Mouse (Mus musculus): ENCODE data around the gene Srsf1. TPM values are rescaled to one million over a fixed set of nuclear protein-coding genes. Genes with fewer than 3 reads are reported as not detected.
A peak's percentile ranks its signal among the peaks of the same experiment; 100 is the strongest.

Srsf1 gene
- 308 and 313 TPM in 2 replicates for polyA plus RNA-seq (2015; fragmentation: Nextera tagmentation; extraction: Ambion mirVana)

DNA sequence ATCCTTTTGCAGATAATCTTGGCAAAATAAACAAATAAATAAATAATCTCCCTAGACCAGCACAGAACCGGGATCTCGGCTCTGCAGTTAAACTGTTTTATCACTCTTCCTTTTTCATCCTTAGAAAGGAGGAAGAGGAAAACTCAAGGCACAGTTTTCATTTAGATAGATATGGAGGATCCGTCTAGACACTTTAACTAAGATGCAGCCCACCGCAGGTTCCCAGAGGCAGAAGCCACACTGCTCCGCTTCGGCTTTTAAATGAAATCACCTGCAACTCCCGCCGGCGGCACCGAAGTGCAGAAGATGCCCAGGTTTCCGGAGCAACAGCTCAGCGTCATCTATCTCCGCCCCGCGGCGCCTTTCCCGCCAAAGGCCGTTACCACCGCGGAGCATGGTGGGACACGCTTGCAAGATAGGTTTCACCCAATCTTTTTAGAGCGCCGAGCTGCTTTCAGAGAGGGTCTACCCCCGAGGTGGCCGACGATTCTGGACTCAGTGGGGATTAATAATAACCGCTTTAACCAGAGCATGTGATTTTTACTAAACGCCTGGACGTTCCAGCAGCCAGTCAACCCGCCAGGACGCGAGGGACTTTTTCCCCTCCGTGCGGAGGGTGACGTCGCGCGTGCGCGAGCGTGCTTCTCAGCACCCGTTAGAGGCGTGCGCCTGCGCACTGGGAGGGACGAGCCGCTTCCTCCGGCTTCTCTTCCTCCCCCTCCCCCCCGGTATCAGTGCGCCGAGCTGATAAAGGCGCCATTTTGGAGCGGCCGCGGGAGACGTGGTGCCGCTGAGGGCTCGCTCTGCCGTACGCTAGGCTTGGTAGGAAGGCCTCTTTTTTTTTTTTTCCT lies at the start of gene Srsf1:
TSS of gene Srsf1 (plus strand) at position 430 of the 851 bp plus-strand sequence.
- under 1% methylated on average over 55 of the region's 60 CpGs for WGBS
- Histone ChIP-seq H3K27me3 (no peaks in the 10 kb centered on the region), H3K4me3 (peak within 1 kb of the TSS; percentile 95), H3K9ac (peak within 1 kb of the TSS; percentile 100), H3K36me3 (peaks cover 23% of the 10 kb centered on the region), H3K27ac (peak within 1 kb of the TSS; percentile 100), H3K4me1 (peaks cover 29% of the 10 kb centered on the region), H3K4me2 (peak within 1 kb of the TSS; percentile 65), H3K9me3 (no peaks in the 10 kb centered on the region)
- peak; percentile 94 for ATAC-seq (ENCODE audit: borderline replicate concordance, extremely low read depth, low FRiP score, low TSS enrichment)

DNA sequence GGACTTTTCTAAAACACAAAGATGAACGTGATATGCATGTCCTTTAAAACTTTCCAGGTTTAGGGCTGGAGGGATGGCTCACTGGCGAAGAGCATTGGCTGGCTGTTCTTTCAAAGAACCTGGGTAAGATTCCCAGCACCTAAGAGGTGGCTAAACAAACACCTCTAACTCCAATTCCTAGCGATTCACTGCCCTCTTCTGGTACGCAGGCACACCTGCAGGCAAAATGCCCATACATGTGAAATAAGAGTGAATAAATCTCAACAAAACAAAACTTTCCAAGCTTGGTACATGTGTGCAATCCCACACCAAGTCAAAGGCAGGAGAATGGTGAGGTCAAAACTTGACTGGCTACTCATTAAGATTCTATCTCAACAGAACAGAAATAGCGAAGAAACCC lies 47.4 kb upstream of the Srsf1 start:
- Histone ChIP-seq H3K4me2 (no peak overlapping the region), H3K27ac (no peak overlapping the region), H3K36me3 (no peaks in the 10 kb centered on the region), H3K4me1 (no peaks in the 10 kb centered on the region), H3K9ac (no peak overlapping the region), H3K4me3 (no peak overlapping the region), H3K9me3 (no peaks in the 10 kb centered on the region), H3K27me3 (no peaks in the 10 kb centered on the region)
- WGBS, result 89% methylated on average over 5 of the region's 5 CpGs
- ATAC-seq (ENCODE audit: borderline replicate concordance, extremely low read depth, low FRiP score, low TSS enrichment), result no peak

DNA sequence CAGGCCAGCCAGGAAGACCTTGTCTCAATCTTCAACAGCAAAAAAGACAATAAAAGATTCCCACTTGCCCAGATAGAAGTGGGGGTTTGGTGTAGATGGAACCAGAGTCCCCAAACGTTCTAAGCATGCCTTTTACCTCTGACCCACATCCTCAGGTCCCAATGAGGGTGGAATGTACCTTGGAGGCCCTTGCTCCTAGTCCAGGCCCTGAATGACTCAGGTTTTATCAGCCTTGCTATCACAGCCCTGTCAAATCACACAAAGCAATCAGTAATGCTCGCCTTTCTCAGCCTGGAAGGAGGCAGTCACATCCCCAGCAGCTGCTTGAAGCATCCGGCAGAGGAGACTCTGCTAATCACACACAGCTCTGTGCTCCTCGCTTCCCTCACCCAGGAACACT lies 44.4 kb upstream of the Srsf1 start:
- Histone ChIP-seq H3K4me2 (no peak overlapping the region), H3K27ac (no peak overlapping the region), H3K9me3 (no peaks in the 10 kb centered on the region), H3K4me1 (no peaks in the 10 kb centered on the region), H3K4me3 (no peak overlapping the region), H3K36me3 (no peaks in the 10 kb centered on the region), H3K27me3 (no peaks in the 10 kb centered on the region), H3K9ac (no peak overlapping the region)
- no peak for ATAC-seq (ENCODE audit: borderline replicate concordance, extremely low read depth, low FRiP score, low TSS enrichment)
- 24% methylated on average over 4 of the region's 4 CpGs for WGBS

DNA sequence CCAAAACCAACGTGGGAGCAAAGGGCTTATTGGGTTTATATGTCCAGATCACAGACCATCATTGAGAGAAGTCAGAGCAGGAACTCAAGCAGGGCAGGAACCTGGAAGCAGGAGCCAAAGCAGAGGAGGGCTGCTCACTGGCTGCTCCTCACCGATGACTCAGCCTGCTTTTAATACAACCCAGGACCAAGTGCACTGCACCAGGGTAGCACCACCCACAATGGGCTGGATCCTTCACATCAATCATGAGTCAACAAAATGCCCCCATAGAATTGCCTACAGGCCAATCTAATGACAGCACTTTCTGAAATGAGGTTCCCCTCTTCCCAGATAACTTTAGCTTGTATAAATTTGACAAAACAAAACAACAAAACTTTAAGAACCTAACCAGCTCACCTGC lies 43.0 kb upstream of the Srsf1 start:
- Histone ChIP-seq H3K27ac (no peak overlapping the region), H3K36me3 (no peaks in the 10 kb centered on the region), H3K9ac (no peak overlapping the region), H3K27me3 (no peaks in the 10 kb centered on the region), H3K4me2 (no peak overlapping the region), H3K4me3 (no peak overlapping the region), H3K9me3 (no peaks in the 10 kb centered on the region), H3K4me1 (no peaks in the 10 kb centered on the region)
- ATAC-seq (ENCODE audit: borderline replicate concordance, extremely low read depth, low FRiP score, low TSS enrichment), result no peak
- WGBS, result 56% methylated on average over 2 of the region's 2 CpGs

DNA sequence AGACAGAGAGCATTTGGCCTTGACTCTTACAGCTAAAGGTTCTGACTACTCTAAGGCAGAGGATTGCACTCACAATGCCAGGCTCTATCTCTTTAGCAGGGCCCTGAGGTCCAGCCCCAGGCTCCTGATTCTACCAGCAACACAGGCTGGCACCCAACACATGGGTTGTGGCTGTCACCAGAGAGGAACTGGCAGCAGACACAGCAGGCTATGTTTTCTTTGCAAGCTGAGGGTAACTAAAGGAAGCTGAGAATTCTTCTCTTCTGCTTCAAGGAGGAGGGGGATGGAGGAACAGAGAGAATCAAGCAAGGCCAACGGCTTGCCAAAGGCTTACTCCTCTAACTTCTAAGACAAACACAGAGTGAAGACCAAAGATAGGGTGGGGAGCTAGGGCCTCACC lies 38.5 kb upstream of the Srsf1 start:
- no peak overlapping the region for H3K4me3 ChIP-seq
- peaks cover 17% of the 10 kb centered on the region for H3K4me1 ChIP-seq
- H3K9me3 ChIP-seq, result no peaks in the 10 kb centered on the region
- H3K27me3 ChIP-seq, result peaks cover 4% of the 10 kb centered on the region; the same call in 1 of the 2 replicates
- no peak overlapping the region for H3K9ac ChIP-seq
- no peaks in the 10 kb centered on the region for H3K36me3 ChIP-seq
- no peak for ATAC-seq (ENCODE audit: borderline replicate concordance, extremely low read depth, low FRiP score, low TSS enrichment)
- no peak overlapping the region for H3K4me2 ChIP-seq
- 10% methylated on average over 1 of the region's 1 CpGs for WGBS
- no peak overlapping the region for H3K27ac ChIP-seq

GRCm38 (mm10) chr11:88009542-88010190 lies 37.5 kb upstream of the Srsf1 start:
- H3K4me1 ChIP-seq, result peaks cover 17% of the 10 kb centered on the region
- no peak overlapping the region for H3K4me3 ChIP-seq
- WGBS, result 24% methylated on average over 16 of the region's 16 CpGs
- peaks cover 4% of the 10 kb centered on the region; the same call in 1 of the 2 replicates for H3K27me3 ChIP-seq
- no peak overlapping the region for H3K27ac ChIP-seq
- H3K36me3 ChIP-seq, result no peaks in the 10 kb centered on the region
- H3K9ac ChIP-seq, result no peak overlapping the region
- 0 out of 2 replicates have a peak, but pooled peaks have one; percentile 14 for ATAC-seq (ENCODE audit: borderline replicate concordance, extremely low read depth, low FRiP score, low TSS enrichment)
- H3K9me3 ChIP-seq, result no peaks in the 10 kb centered on the region
- H3K4me2 ChIP-seq, result no peak overlapping the region

- Histone ChIP-seq H3K9ac (no peak overlapping the region), H3K36me3 (no peaks in the 10 kb centered on the region), H3K4me1 (peaks cover 17% of the 10 kb centered on the region), H3K4me2 (peak overlapping the region; percentile 35), H3K27me3 (peaks cover 4% of the 10 kb centered on the region; the same call in 1 of the 2 replicates), H3K9me3 (no peaks in the 10 kb centered on the region), H3K4me3 (no peak overlapping the region), H3K27ac (peak overlapping the region; percentile 74)
- WGBS, result 35% methylated on average over 11 of the region's 11 CpGs
- 0 out of 2 replicates have a peak, but pooled peaks have one; percentile 44 for ATAC-seq (ENCODE audit: borderline replicate concordance, extremely low read depth, low FRiP score, low TSS enrichment)
Observed at GRCm38 (mm10) chr11:88011208-88011913, 35.8 kb upstream of the Srsf1 start.

- peak overlapping the region; percentile 74 for H3K27ac ChIP-seq
Observed at GRCm38 (mm10) chr11:88011914-88012419, 35.2 kb upstream of the Srsf1 start.

GRCm38 (mm10) chr11:88012621-88013244 lies 34.4 kb upstream of the Srsf1 start:
- ATAC-seq (ENCODE audit: borderline replicate concordance, extremely low read depth, low FRiP score, low TSS enrichment), result no peak
- H3K36me3 ChIP-seq, result no peaks in the 10 kb centered on the region
- no peak overlapping the region for H3K4me3 ChIP-seq
- H3K4me1 ChIP-seq, result peaks cover 17% of the 10 kb centered on the region
- 81% methylated on average over 11 of the region's 11 CpGs for WGBS
- H3K4me2 ChIP-seq, result no peak overlapping the region
- no peaks in the 10 kb centered on the region for H3K9me3 ChIP-seq
- H3K27me3 ChIP-seq, result peaks cover 4% of the 10 kb centered on the region; the same call in 1 of the 2 replicates
- no peak overlapping the region for H3K9ac ChIP-seq
- no peak overlapping the region for H3K27ac ChIP-seq

More at GRCm38 (mm10) chr11:88011914-88012419, 35.2 kb upstream of the Srsf1 start:
- ATAC-seq (ENCODE audit: borderline replicate concordance, extremely low read depth, low FRiP score, low TSS enrichment), result no peak
- H3K27me3 ChIP-seq, result peaks cover 4% of the 10 kb centered on the region; the same call in 1 of the 2 replicates
- no peak overlapping the region for H3K4me3 ChIP-seq
- peaks cover 17% of the 10 kb centered on the region for H3K4me1 ChIP-seq
- WGBS, result 63% methylated on average over 7 of the region's 7 CpGs
- no peaks in the 10 kb centered on the region for H3K9me3 ChIP-seq
- no peaks in the 10 kb centered on the region for H3K36me3 ChIP-seq
- H3K9ac ChIP-seq, result no peak overlapping the region
- H3K4me2 ChIP-seq, result peak overlapping the region; percentile 35

- Histone ChIP-seq H3K27ac (no peak overlapping the region), H3K4me2 (no peak overlapping the region), H3K9ac (no peak overlapping the region), H3K27me3 (peaks cover 4% of the 10 kb centered on the region; the same call in 1 of the 2 replicates), H3K4me3 (no peak overlapping the region), H3K9me3 (no peaks in the 10 kb centered on the region), H3K4me1 (peaks cover 17% of the 10 kb centered on the region), H3K36me3 (no peaks in the 10 kb centered on the region)
- 89% methylated on average over 10 of the region's 10 CpGs for WGBS
- ATAC-seq (ENCODE audit: borderline replicate concordance, extremely low read depth, low FRiP score, low TSS enrichment), result no peak
Observed at GRCm38 (mm10) chr11:88013632-88014031, 33.5 kb upstream of the Srsf1 start.

GRCm38 (mm10) chr11:88015161-88015560 lies 32.0 kb upstream of the Srsf1 start:
- Histone ChIP-seq H3K9me3 (no peaks in the 10 kb centered on the region), H3K9ac (no peak overlapping the region), H3K27me3 (no peaks in the 10 kb centered on the region), H3K4me3 (no peak overlapping the region), H3K4me2 (no peak overlapping the region), H3K27ac (no peak overlapping the region), H3K36me3 (no peaks in the 10 kb centered on the region), H3K4me1 (peaks cover 9% of the 10 kb centered on the region)
- 86% methylated on average over 11 of the region's 11 CpGs for WGBS
- ATAC-seq (ENCODE audit: borderline replicate concordance, extremely low read depth, low FRiP score, low TSS enrichment), result no peak

Data from lung, embryonic 15.5 days (tissue).